Mouse (Mus musculus) thymus, postnatal 10 days (tissue): ENCODE measurements around the gene 4933428M09Rik.
"Not testable (repeated sequence)": the region's sequence is repeated elsewhere in the genome, so short reads cannot be mapped to it uniquely, and the experiment has no call there.

Experiments used
- DNase-seq, 2 experiments: peaks; one replicate each; pipeline ENCODE4 v3.0.0; 2021; ENCODE audit warnings: low spot score in 2 of 2

Gene 4933428M09Rik

DNA sequence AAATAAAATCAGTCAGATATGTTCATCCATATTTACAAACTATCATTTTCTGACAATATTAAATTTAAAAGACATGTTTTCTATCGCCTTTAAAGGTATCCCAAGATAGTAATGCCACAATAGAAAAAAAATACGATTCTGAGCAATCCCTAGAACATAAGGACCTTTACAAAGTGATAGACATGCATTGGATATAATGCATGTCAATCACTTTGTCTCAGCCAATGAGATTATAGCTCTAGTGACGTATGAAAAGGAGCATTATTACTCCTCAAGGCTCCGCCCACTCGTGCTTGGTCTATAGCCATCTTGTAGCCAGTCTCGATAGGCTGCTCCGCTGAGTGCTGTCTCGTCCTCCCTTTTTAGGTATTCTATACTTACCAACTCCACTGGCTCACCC is at the start of gene 4933428M09Rik:
Gene 4933428M09Rik (plus strand): TSS at position 301 of the 400 bp plus-strand sequence.
- no peak for DNase-seq

DNA sequence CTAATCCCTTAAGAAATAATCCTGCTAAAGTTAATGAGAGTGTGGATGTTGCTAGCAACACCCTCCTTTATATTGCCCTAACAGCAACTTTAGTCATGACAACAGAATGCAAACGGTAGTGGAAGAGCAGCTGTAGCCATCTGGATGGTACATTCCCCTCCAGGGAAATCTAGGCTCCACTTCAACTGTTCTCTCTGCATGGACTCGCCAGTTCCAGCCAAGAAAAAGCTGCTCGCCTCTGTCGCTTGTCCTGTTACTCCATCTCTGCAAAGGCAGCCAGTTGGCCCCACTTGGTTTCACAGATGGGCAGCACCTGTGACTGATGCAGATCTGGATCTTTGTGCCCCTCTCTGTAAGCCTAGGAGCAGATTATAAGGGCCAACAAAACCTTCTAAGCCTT is 45.0 kb upstream of the 4933428M09Rik start:
- no peak for DNase-seq

DNA sequence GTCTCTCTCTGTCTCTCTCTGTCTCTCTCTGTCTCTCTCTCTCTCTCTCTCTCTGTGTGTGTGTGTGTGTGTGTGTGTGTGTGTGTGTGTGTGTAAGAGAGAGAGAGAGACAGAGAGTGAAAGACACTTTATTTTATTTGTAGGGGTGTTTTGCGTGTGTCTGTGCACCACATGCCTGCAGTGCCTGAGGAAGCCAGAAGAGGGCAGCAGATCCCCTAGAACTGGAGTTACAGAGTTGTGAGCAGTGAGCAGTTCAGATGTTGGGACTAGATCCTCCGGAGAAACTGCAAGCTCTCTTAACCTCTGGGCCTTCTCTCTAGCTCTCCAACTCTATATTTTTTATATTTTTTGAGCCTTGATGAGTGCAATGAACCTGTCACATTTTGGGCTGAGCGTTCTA is 12.5 kb downstream of the 4933428M09Rik start:
- not testable (repeated sequence) for DNase-seq

GRCm38 (mm10) chrX:139194572-139195279 is 15.7 kb downstream of the 4933428M09Rik start:
- DNase-seq = no peak

DNA sequence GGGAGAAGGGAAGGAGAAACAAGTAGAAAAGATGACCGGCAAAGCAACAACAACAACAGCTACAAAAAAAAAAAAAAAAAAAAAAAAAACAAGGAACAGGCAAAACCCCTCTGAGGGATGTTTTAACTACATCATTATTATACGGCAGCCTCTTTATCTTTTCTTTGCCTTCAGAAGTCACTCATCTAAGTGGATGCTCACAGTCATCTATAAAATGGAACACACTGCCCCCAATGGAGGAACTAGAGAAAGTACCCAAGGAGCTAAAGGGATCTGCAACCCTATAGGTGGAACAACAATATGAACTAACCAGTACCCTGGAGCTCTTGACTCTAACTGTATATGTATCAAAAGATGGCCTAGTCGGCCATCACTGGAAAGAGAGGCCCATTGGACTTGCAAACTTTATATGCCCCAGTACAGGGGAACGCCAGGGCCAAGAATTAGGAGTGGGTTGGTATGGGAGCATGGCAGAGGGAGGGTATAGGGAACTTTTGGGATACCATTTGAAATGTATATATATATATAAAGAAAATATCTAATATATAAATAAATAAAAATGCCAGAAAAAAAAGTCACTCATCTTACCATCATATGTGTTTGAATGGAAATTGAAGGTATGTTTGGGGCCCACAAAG is 30.3 kb downstream of the 4933428M09Rik start:
- DNase-seq = not testable (repeated sequence)

- DNase-seq = peak; percentile 26 to 36
Observed at GRCm38 (mm10) chrX:139209829-139210225, 30.8 kb downstream of the 4933428M09Rik start, which contains the start of gene Mum1l1. Gene Mum1l1 (plus strand): TSS chrX:139210042.

DNA sequence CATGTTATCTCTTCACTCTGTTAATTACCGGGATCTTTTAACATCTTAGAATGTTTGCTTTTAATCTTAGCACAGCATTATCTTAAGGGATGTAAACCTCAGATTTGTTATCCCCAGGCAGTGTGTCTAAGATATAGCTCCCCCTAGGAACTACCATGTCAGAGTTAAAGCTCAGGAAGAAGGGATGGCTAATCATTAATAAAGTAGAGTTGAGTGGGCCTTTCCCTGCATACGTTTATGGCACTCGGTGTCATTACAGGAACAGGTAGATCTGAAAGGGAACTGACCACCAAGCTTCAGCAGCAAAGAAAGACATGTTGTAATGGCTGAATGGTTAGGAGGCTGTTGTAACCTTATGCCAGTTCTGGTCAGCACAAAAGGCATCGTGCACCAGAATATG is 35.7 kb downstream of the 4933428M09Rik start:
- no peak for DNase-seq

- no peak for DNase-seq
Observed at GRCm38 (mm10) chrX:139216409-139216808, 37.4 kb downstream of the 4933428M09Rik start.

- DNase-seq = peak; percentile 5 to 7
Observed at GRCm38 (mm10) chrX:139216991-139217593, 38.1 kb downstream of the 4933428M09Rik start.

DNA sequence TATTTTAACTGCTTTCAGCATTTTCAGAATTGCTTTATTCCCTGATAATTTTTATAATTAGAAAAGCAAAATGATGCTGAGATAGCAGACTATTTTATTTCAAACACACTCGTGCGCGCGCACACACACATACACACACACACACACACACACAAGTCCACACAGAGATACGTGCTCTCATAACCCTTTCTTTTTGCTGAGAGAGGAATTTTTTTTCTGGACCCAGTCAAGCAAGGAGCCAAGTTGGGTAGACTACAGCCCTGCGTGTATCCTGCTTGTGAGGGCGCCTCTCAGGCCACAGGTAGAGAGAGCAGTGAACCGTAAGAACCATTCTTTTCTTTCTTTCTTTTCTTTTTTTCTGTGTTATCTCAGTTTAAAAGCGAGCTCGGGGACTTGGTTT is 38.7 kb downstream of the 4933428M09Rik start:
- no peak for DNase-seq

- DNase-seq = no peak
Observed at GRCm38 (mm10) chrX:139219017-139219416, 40.0 kb downstream of the 4933428M09Rik start.

DNA sequence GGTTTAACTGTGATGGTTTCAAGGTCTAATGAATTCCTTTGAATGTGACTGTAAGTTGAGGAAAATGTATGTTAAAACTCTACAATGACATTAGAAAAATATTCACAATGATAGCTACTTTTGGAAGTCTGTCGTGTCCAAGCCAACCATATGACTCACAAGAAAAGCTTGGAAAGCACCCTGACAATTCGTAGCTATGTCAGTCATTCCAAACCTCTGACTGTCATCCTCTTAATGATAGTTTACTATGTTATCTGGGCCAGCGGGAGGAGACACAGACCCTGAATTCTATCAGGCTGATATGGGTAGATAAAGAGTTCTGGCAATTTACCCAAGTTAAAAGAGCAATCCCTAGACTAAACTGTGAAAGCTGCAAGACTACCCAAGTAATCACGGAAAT is 41.8 kb downstream of the 4933428M09Rik start:
- DNase-seq = no peak

DNA sequence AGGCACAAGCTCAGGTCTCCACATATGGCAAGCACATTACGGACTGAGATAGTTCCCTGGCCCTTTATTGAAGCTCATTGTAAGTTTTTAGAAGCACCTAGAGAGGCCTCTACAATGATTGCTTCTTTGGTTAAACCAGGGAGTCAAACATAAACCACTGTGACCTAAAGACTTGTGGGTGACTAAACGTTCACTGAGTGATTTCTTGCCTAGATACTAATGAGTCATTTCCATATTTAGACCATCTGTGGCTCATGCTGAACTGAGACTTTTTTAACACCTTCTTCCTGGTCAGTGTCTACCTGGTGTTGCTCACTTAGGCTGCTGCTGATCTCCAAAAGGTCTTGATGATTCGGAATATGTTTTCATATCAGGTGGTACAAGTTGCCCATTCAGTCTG is 42.9 kb downstream of the 4933428M09Rik start:
- DNase-seq = no peak
